Mouse (Mus musculus) MEL (cell line): ENCODE measurements at regions not wholly inside any gene's neighbourhood (a gene's known extent, or its start where the extent isn't known, plus 50 kb on each side); places are given as distances from the start of the nearest gene placed in this dataset.

Experiments used
- DNase-seq: peaks from one replicate; pipeline ENCODE4 v3.0.0; 2011; ENCODE audit warnings: low read depth, low spot score
- H3K27ac ChIP-seq: 2 replicates; pipeline ENCODE4 v1.5.1; 2012; ENCODE audit warnings: low read depth, mild to moderate bottlenecking, control low read depth, low read length, moderate library complexity; ENCODE audit not compliant: control insufficient read depth
- H3K27me3 ChIP-seq, 2 experiments: fragments of 150-350 bp in 1 of 2; sonication (generic) in 1 of 2; 2 replicates each; pipeline ENCODE4 v1.6.1; 2012; ENCODE audit warnings: low read length in 2 of 2, mild to moderate bottlenecking in 2 of 2, improper control_type of control experiment in 1 of 2, moderate library complexity in 1 of 2; ENCODE audit not compliant: insufficient read depth in 2 of 2, control insufficient read depth in 1 of 2
- H3K36me3 ChIP-seq, 2 experiments: 2 replicates each; pipeline ENCODE4 v1.6.1; 2012 to 2014; ENCODE audit warnings: low read length in 2 of 2, improper control_type of control experiment in 1 of 2, inconsistent platforms in 1 of 2, mild to moderate bottlenecking in 1 of 2; ENCODE audit not compliant: insufficient read depth in 2 of 2, control insufficient read depth in 1 of 2
- H3K4me1 ChIP-seq, 2 experiments: fragments of 150-350 bp in 1 of 2; sonication (generic) in 1 of 2; 2 replicates each; pipeline ENCODE4 v1.6.1; 2012; ENCODE audit warnings: low read length in 2 of 2, improper control_type of control experiment in 1 of 2, mild to moderate bottlenecking in 1 of 2; ENCODE audit not compliant: insufficient read depth in 2 of 2, control insufficient read depth in 1 of 2
- H3K4me3 ChIP-seq, 2 experiments: fragments of 150-350 bp in 1 of 2; sonication (generic) in 1 of 2; 2 replicates each; pipeline ENCODE4 v1.5.1; 2012; ENCODE audit warnings: low read depth in 2 of 2, low read length in 2 of 2, mild to moderate bottlenecking in 2 of 2, moderate library complexity in 2 of 2, control low read depth in 1 of 2, improper control_type of control experiment in 1 of 2; ENCODE audit not compliant: control insufficient read depth in 1 of 2, insufficient read depth in 1 of 2
- H3K79me2 ChIP-seq: 2 replicates; pipeline ENCODE4 v1.6.1; 2012; ENCODE audit warnings: mild to moderate bottlenecking, low read length, moderate library complexity; ENCODE audit not compliant: control insufficient read depth, poor library complexity, insufficient read depth
- H3K9ac ChIP-seq: 2 replicates; pipeline ENCODE4 v1.6.1; 2012; ENCODE audit warnings: low read depth, mild to moderate bottlenecking, control low read depth, low read length, moderate library complexity; ENCODE audit not compliant: control insufficient read depth, poor library complexity, severe bottlenecking
- H3K9me3 ChIP-seq: fragments of 150-350 bp; sonication (generic); replicated peaks from 2 replicates; pipeline ENCODE4 v1.6.1; 2012; ENCODE audit warnings: mild to moderate bottlenecking, low read length, improper control_type of control experiment, moderate library complexity; ENCODE audit not compliant: insufficient read depth
- BHLHE40 ChIP-seq: IDR thresholded peaks from 2 replicates; pipeline ENCODE4 v1.6.1; 2012; ENCODE audit warnings: low read depth, mild to moderate bottlenecking, inconsistent platforms, low read length, improper control_type of control experiment, borderline replicate concordance
- CHD1 ChIP-seq: IDR thresholded peaks from 2 replicates; pipeline ENCODE4 v1.6.1; 2012; ENCODE audit warnings: low read depth, mild to moderate bottlenecking, inconsistent platforms, low read length, improper control_type of control experiment
- CHD2 ChIP-seq: IDR thresholded peaks from 2 replicates; pipeline ENCODE4 v1.6.1; 2011; ENCODE audit warnings: low read length, improper control_type of control experiment
- CTCF ChIP-seq, 3 experiments: IDR thresholded peaks in 2 of 3; conservative IDR thresholded peaks in 1 of 3; 2 replicates each; pipeline ENCODE4 v1.5.1; 2011 to 2012; ENCODE audit warnings: low read length in 3 of 3, low read depth in 2 of 3, mild to moderate bottlenecking in 2 of 3, improper control_type of control experiment in 1 of 3, inconsistent platforms in 1 of 3, mixed read lengths in 1 of 3, moderate library complexity in 1 of 3; ENCODE audit not compliant: control insufficient read depth in 1 of 3, insufficient read depth in 1 of 3, poor library complexity in 1 of 3, severe bottlenecking in 1 of 3
- E2F4 ChIP-seq: IDR thresholded peaks from 2 replicates; pipeline ENCODE4 v1.6.1; 2011; ENCODE audit warnings: low read depth, low read length, improper control_type of control experiment, borderline replicate concordance
- ELF1 ChIP-seq: IDR thresholded peaks from 2 replicates; pipeline ENCODE4 v1.6.1; 2014; ENCODE audit warnings: low read depth, mild to moderate bottlenecking, inconsistent platforms, low read length, improper control_type of control experiment, moderate library complexity
- EP300 ChIP-seq, 2 experiments: IDR thresholded peaks; 2 replicates each; pipeline ENCODE4 v1.6.1; 2011; ENCODE audit warnings: improper control_type of control experiment in 2 of 2, low read length in 2 of 2, low read depth in 1 of 2, mild to moderate bottlenecking in 1 of 2
- GATA1 ChIP-seq: IDR thresholded peaks from 2 replicates; pipeline ENCODE4 v1.6.1; 2011; ENCODE audit warnings: low read depth, low read length, improper control_type of control experiment
- HCFC1 ChIP-seq: IDR thresholded peaks from 2 replicates; pipeline ENCODE4 v1.6.1; 2012; ENCODE audit warnings: low read depth, mild to moderate bottlenecking, inconsistent platforms, low read length, improper control_type of control experiment, moderate library complexity
- JUND ChIP-seq: IDR thresholded peaks from 2 replicates; pipeline ENCODE4 v1.6.1; 2011; ENCODE audit warnings: low read depth, mild to moderate bottlenecking, improper control_type of control experiment, low read length
- MAFK ChIP-seq: IDR thresholded peaks from 2 replicates; pipeline ENCODE4 v1.6.1; 2011; ENCODE audit warnings: low read depth, mild to moderate bottlenecking, low read length, improper control_type of control experiment, borderline replicate concordance
- MAX ChIP-seq: IDR thresholded peaks from 2 replicates; pipeline ENCODE4 v1.6.1; 2011; ENCODE audit warnings: low read length, improper control_type of control experiment
- MEF2A ChIP-seq: IDR thresholded peaks from 2 replicates; pipeline ENCODE4 v1.6.1; 2014; ENCODE audit warnings: low read depth, mild to moderate bottlenecking, inconsistent platforms, low read length, improper control_type of control experiment; ENCODE audit not compliant: poor library complexity, insufficient replicate concordance, severe bottlenecking; ENCODE audit errors: extremely low read depth
- MYB ChIP-seq: IDR thresholded peaks from 2 replicates; pipeline ENCODE4 v1.6.1; 2011; ENCODE audit warnings: mild to moderate bottlenecking, low read depth, low read length, improper control_type of control experiment
- NELFE ChIP-seq: IDR thresholded peaks from 2 replicates; pipeline ENCODE4 v1.6.1; 2011; ENCODE audit warnings: low read depth, low read length, improper control_type of control experiment
- POLR2A ChIP-seq, 2 experiments: IDR thresholded peaks; 2 replicates each; pipeline ENCODE4 v1.6.1; 2011 to 2012; ENCODE audit warnings: low read length in 2 of 2, mild to moderate bottlenecking in 2 of 2, control low read depth in 1 of 2, improper control_type of control experiment in 1 of 2, low read depth in 1 of 2, moderate library complexity in 1 of 2; ENCODE audit not compliant: control insufficient read depth in 1 of 2, insufficient read depth in 1 of 2, poor library complexity in 1 of 2
- POLR2AphosphoS5 ChIP-seq: IDR thresholded peaks from 2 replicates; pipeline ENCODE4 v1.6.1; 2012; ENCODE audit warnings: low read depth, borderline replicate concordance, mild to moderate bottlenecking, inconsistent platforms, low read length, moderate library complexity, mixed read lengths
- RAD21 ChIP-seq: IDR thresholded peaks from 2 replicates; pipeline ENCODE4 v1.6.1; 2011; ENCODE audit warnings: mild to moderate bottlenecking, low read depth, low read length, improper control_type of control experiment
- RCOR1 ChIP-seq: IDR thresholded peaks from 2 replicates; pipeline ENCODE4 v1.6.1; 2012; ENCODE audit warnings: low read depth, mild to moderate bottlenecking, inconsistent platforms, low read length, improper control_type of control experiment
- TCF12 ChIP-seq: IDR thresholded peaks from 2 replicates; pipeline ENCODE4 v1.6.1; 2014; ENCODE audit warnings: low read depth, mild to moderate bottlenecking, inconsistent platforms, low read length, improper control_type of control experiment, moderate library complexity
- USF1 ChIP-seq: IDR thresholded peaks from 2 replicates; pipeline ENCODE4 v1.6.1; 2014; ENCODE audit warnings: low read depth, mild to moderate bottlenecking, inconsistent platforms, low read length, improper control_type of control experiment, moderate library complexity
- USF2 ChIP-seq, 2 experiments: IDR thresholded peaks; 2 replicates each; pipeline ENCODE4 v1.6.1; 2011 to 2012; ENCODE audit warnings: improper control_type of control experiment in 2 of 2, low read length in 2 of 2, borderline replicate concordance in 1 of 2, inconsistent platforms in 1 of 2, low read depth in 1 of 2, mild to moderate bottlenecking in 1 of 2; ENCODE audit not compliant: insufficient read depth in 1 of 2
- ZMIZ1 ChIP-seq: IDR thresholded peaks from 2 replicates; pipeline ENCODE4 v1.6.1; 2012; ENCODE audit warnings: low read depth, mild to moderate bottlenecking, inconsistent platforms, low read length, improper control_type of control experiment, moderate library complexity
- ZNF384 ChIP-seq: IDR thresholded peaks from 2 replicates; pipeline ENCODE4 v1.6.1; 2012; ENCODE audit warnings: low read depth, mild to moderate bottlenecking, inconsistent platforms, low read length, improper control_type of control experiment

- no peak for DNase-seq
- no peaks in the 10 kb centered on the region for H3K9me3 ChIP-seq
- no peak overlapping the region for H3K27ac ChIP-seq
- H3K27me3 ChIP-seq, result no peaks in the 10 kb centered on the region
- H3K79me2 ChIP-seq, result no peaks in the 10 kb centered on the region
- H3K9ac ChIP-seq, result no peak overlapping the region
- 0 out of 4 replicates have a peak, but pooled peaks of 1 of the 2 experiments have one; percentile 8 for TF ChIP-seq POLR2A (IDR thresholded peaks at IDR 0.05; ENCODE audit: control insufficient read depth in 1 of 2, insufficient read depth in 1 of 2, low read depth in 1 of 2, low read length in 2 of 2, poor library complexity in 1 of 2)
- TF ChIP-seq USF1, result no peak
- TF ChIP-seq TCF12, result no peak
- no peak for TF ChIP-seq GATA1
- 0 out of 2 replicates have a peak, but pooled peaks have one; percentile 1 for TF ChIP-seq ZMIZ1
- no peak for TF ChIP-seq E2F4
- TF ChIP-seq HCFC1, result no peak
- TF ChIP-seq CTCF (IDR thresholded peaks at IDR 0.05 in 2 of 3, conservative IDR thresholded peaks at IDR 0.05 in 1 of 3; ENCODE audit: control insufficient read depth in 1 of 3, insufficient read depth in 1 of 3, low read depth in 2 of 3, low read length in 3 of 3, poor library complexity in 1 of 3, severe bottlenecking in 1 of 3), result no peak
- no peak overlapping the region for H3K4me3 ChIP-seq
- H3K36me3 ChIP-seq, result peaks cover 2 to 14% of the 10 kb centered on the region in 2 experiments; a peak in 3 of 4 replicates
- H3K4me1 ChIP-seq, result peaks cover 7 to 10% of the 10 kb centered on the region in 2 experiments
These were observed 190.3 kb downstream of the Etaa1 start for GRCm38 (mm10) chr11:17763411-17763810.

GRCm38 (mm10) chr11:17764146-17764545 is 189.5 kb downstream of the Etaa1 start:
- TF ChIP-seq MAX (no peak), ZMIZ1 (0 out of 2 replicates have a peak, but pooled peaks have one; percentile 15)
- Histone ChIP-seq H3K9ac (no peak overlapping the region), H3K4me3 (no peak overlapping the region), H3K4me1 (peaks cover 7 to 15% of the 10 kb centered on the region in 2 experiments), H3K27me3 (no peaks in the 10 kb centered on the region), H3K9me3 (no peaks in the 10 kb centered on the region), H3K36me3 (peaks cover 2 to 18% of the 10 kb centered on the region in 2 experiments; a peak in 3 of 4 replicates), H3K79me2 (no peaks in the 10 kb centered on the region), H3K27ac (no peak overlapping the region)
- no peak for DNase-seq

- Histone ChIP-seq H3K27ac (peak overlapping the region; percentile 38; the same call in 1 of the 2 replicates), H3K9me3 (no peaks in the 10 kb centered on the region), H3K4me3 (no peak overlapping the region), H3K9ac (no peak overlapping the region), H3K79me2 (no peaks in the 10 kb centered on the region), H3K36me3 (peaks cover 5 to 18% of the 10 kb centered on the region in 2 experiments), H3K4me1 (peaks cover 7 to 15% of the 10 kb centered on the region in 2 experiments), H3K27me3 (0 out of 4 replicates have a peak, but pooled peaks cover 0 to 1% of the 10 kb centered on the region in 2 experiments)
- peak; percentile 78 for DNase-seq
- TF ChIP-seq TCF12, result peak; percentile 93
- TF ChIP-seq POLR2AphosphoS5, result no peak
- TF ChIP-seq NELFE, result no peak
- TF ChIP-seq JUND, result no peak
- TF ChIP-seq MEF2A, result peak; percentile 30; the same call in 1 of the 2 replicates
- TF ChIP-seq MYB, result peak; percentile 69; the same call in 1 of the 2 replicates
- TF ChIP-seq ELF1, result peak; percentile 49; the same call in 1 of the 2 replicates
- peak; percentile 91 to 97 for TF ChIP-seq EP300 (IDR thresholded peaks at IDR 0.05; ENCODE audit: low read depth in 1 of 2, low read length in 2 of 2)
- peak; percentile 76 for TF ChIP-seq ZMIZ1
- no peak for TF ChIP-seq RAD21
- TF ChIP-seq E2F4, result no peak
- TF ChIP-seq POLR2A (IDR thresholded peaks at IDR 0.05; ENCODE audit: control insufficient read depth in 1 of 2, insufficient read depth in 1 of 2, low read depth in 1 of 2, low read length in 2 of 2, poor library complexity in 1 of 2), result no peak
- TF ChIP-seq CHD2, result 0 out of 2 replicates have a peak, but pooled peaks have one; percentile 13
- TF ChIP-seq MAFK, result peak; percentile 73; the same call in 1 of the 2 replicates
- no peak for TF ChIP-seq USF2 (IDR thresholded peaks at IDR 0.05; ENCODE audit: borderline replicate concordance in 1 of 2, insufficient read depth in 1 of 2, low read depth in 1 of 2, low read length in 2 of 2)
- TF ChIP-seq CHD1, result no peak
- no peak; the same call in 1 of the 2 replicates for TF ChIP-seq ZNF384
- peak; percentile 88 for TF ChIP-seq RCOR1
- TF ChIP-seq BHLHE40, result 0 out of 2 replicates have a peak, but pooled peaks have one; percentile 51
These were observed 185.3 kb downstream of the Etaa1 start for GRCm38 (mm10) chr11:17768345-17768759.
